Comparison of ENCODE assay signal across 8 mouse cellular contexts in genomic region chr11:111065635-111066298, GRCm38 (mm10). TPM values are rescaled to one million over a fixed set of nuclear protein-coding genes. Genes with fewer than 3 reads are reported as not detected.
DNase-seq lines count a peak whose midpoint lies in the region; ATAC-seq and TF ChIP-seq lines count a peak whose summit lies in the region.

Gene Kcnj2, plus strand, starts transcription at chr11:111066164.

- WGBS in hindbrain, embryonic 11.5 days = under 1% methylated on average over 28 of the region's 28 CpGs
- WGBS in lung, embryonic 16.5 days = under 1% methylated on average over 27 of the region's 28 CpGs
- WGBS in thymus, adult 2 months = 0% methylated on average over 28 of the region's 28 CpGs

- 0 out of 2 replicates have a peak within 1 kb of the TSS, but pooled peaks have one; percentile 13 for H3K4me3 ChIP-seq in G1E (ENCODE audit: low read depth, low read length)
- peak within 1 kb of the TSS; percentile 61 for H3K4me3 ChIP-seq in hindbrain, embryonic 11.5 days (ENCODE audit: low read depth, low read length)
- H3K4me3 ChIP-seq in lung, embryonic 16.5 days (ENCODE audit: low read length) = peak within 1 kb of the TSS; percentile 68
- peak within 1 kb of the TSS; percentile 48 for H3K4me3 ChIP-seq in thymus, adult 2 months (ENCODE audit: control insufficient read depth, insufficient read depth, low read length)

- H3K9ac ChIP-seq in hindbrain, embryonic 11.5 days (ENCODE audit: low read depth, low read length) = peak within 1 kb of the TSS; percentile 57
- H3K9ac ChIP-seq in lung, embryonic 16.5 days (ENCODE audit: low read length) = peak within 1 kb of the TSS; percentile 74

- no peaks in the 10 kb centered on the region for H3K27me3 ChIP-seq in G1E (ENCODE audit: insufficient read depth, low read length)
- 0 out of 2 replicates have a peak, but pooled peaks cover 2% of the 10 kb centered on the region for H3K27me3 ChIP-seq in hindbrain, embryonic 11.5 days (ENCODE audit: control insufficient read depth, insufficient read depth, low read length)
- peaks cover 4% of the 10 kb centered on the region; the same call in 1 of the 2 replicates for H3K27me3 ChIP-seq in lung, embryonic 16.5 days (ENCODE audit: control insufficient read depth, insufficient read depth, low read depth, low read length)
- H3K27me3 ChIP-seq in thymus, adult 2 months (ENCODE audit: control insufficient read depth, insufficient read depth, low read length) = no peaks in the 10 kb centered on the region

- peak within 1 kb of the TSS; percentile 89 for H3K4me2 ChIP-seq in hindbrain, embryonic 11.5 days (replicated peaks; ENCODE audit: low read depth, low read length)
- H3K4me2 ChIP-seq in lung, embryonic 16.5 days (ENCODE audit: low read depth, low read length) = peak within 1 kb of the TSS; percentile 92

- H3K9me3 ChIP-seq in G1E (replicated peaks) = peaks cover 26% of the 10 kb centered on the region
- H3K9me3 ChIP-seq in hindbrain, embryonic 11.5 days (ENCODE audit: control insufficient read depth, low read length) = no peaks in the 10 kb centered on the region
- H3K9me3 ChIP-seq in lung, embryonic 16.5 days (ENCODE audit: control insufficient read depth, low read length) = no peaks in the 10 kb centered on the region

- no peak for DNase-seq in G1E (ENCODE audit: low spot score)
- DNase-seq in cerebellum, adult 9-11 months = peak; percentile 59
- peak; percentile 90 to 94 for DNase-seq in frontal cortex, adult 2 months (ENCODE audit: extremely low spot score in 1 of 2, low spot score in 1 of 2)
- peak; percentile 94 for DNase-seq in hindbrain, embryonic 11.5 days (ENCODE audit: low spot score)
- DNase-seq in layer of hippocampus, adult 9-11 months = peak; percentile 96
- peak; percentile 88 for DNase-seq in ovary, adult 18-20 months (ENCODE audit: low spot score)
- peak; percentile 88 for DNase-seq in thymus, adult 2 months

- no peak for ATAC-seq in G1E (ENCODE audit: extremely low read depth, insufficient number of reproducible peaks, low FRiP score, poor library complexity, severe bottlenecking)
- peak; percentile 99 for ATAC-seq in hindbrain, embryonic 11.5 days (ENCODE audit: low FRiP score)
- peak; percentile 99 for ATAC-seq in lung, embryonic 16.5 days (ENCODE audit: low read depth)

- no peak within 1 kb of the TSS; the same call in 1 of the 2 replicates for H3K27ac ChIP-seq in hindbrain, embryonic 11.5 days (ENCODE audit: low read depth, low read length)
- H3K27ac ChIP-seq in lung, embryonic 16.5 days (ENCODE audit: low read length) = peak within 1 kb of the TSS; percentile 58
- H3K27ac ChIP-seq in thymus, adult 2 months (ENCODE audit: control insufficient read depth, insufficient read depth, low read length) = no peak within 1 kb of the TSS

- no peaks in the 10 kb centered on the region for H3K4me1 ChIP-seq in G1E (ENCODE audit: insufficient read depth, low read depth, low read length)
- no peaks in the 10 kb centered on the region for H3K4me1 ChIP-seq in hindbrain, embryonic 11.5 days (replicated peaks; ENCODE audit: control insufficient read depth, insufficient read depth, low read length)
- H3K4me1 ChIP-seq in lung, embryonic 16.5 days (replicated peaks; ENCODE audit: control insufficient read depth, insufficient read depth, low read length) = peaks cover 7% of the 10 kb centered on the region; the same call in 1 of the 2 replicates
- peaks cover 11% of the 10 kb centered on the region for H3K4me1 ChIP-seq in thymus, adult 2 months (replicated peaks; ENCODE audit: control insufficient read depth, insufficient read depth, low read length)

- H3K36me3 ChIP-seq in G1E (replicated peaks) = no peaks in the 10 kb centered on the region
- H3K36me3 ChIP-seq in hindbrain, embryonic 11.5 days (ENCODE audit: control insufficient read depth, insufficient read depth, low read length) = no peaks in the 10 kb centered on the region
- no peaks in the 10 kb centered on the region for H3K36me3 ChIP-seq in lung, embryonic 16.5 days (ENCODE audit: control insufficient read depth, insufficient read depth, low read length)
- no peaks in the 10 kb centered on the region for H3K36me3 ChIP-seq in thymus, adult 2 months (ENCODE audit: control insufficient read depth, insufficient read depth, low read length)

- TF ChIP-seq CTCF in G1E (IDR thresholded peaks at IDR 0.05; ENCODE audit: low read depth, low read length) = no peak
- no peak for TF ChIP-seq CTCF in thymus, adult 2 months (IDR thresholded peaks at IDR 0.05; ENCODE audit: borderline replicate concordance, control insufficient read depth, extremely low read depth, insufficient read depth, low read length, poor library complexity)

- TF ChIP-seq POLR2A in thymus, adult 2 months (IDR thresholded peaks at IDR 0.05; ENCODE audit: control insufficient read depth, extremely low read depth, insufficient read depth, low read length, poor library complexity) = no peak

RNA-seq across cellular contexts. Expression of gene Kcnj2, which starts in this region (rescaled TPM):
- total RNA-seq in G1E (2014; fragmentation: Nextera tagmentation) (not detected in 2 replicates), G1E (2017) (under 0.01 TPM in 2 replicates)
- not detected in 2 replicates for polyA plus RNA-seq in G1E (2012)
- 9.9 and 10.0 TPM in 2 replicates for polyA plus RNA-seq in frontal cortex, adult 2 months (2012; rRNA removed)
- 0.39 and 0.40 TPM in 2 replicates for polyA plus RNA-seq in hindbrain, embryonic 11.5 days (2014; fragmentation: Nextera tagmentation; extraction: Ambion mirVana)
- polyA plus RNA-seq in lung, embryonic 16.5 days (2015; fragmentation: Nextera tagmentation; extraction: Ambion mirVana) = 2.0 and 2.2 TPM in 2 replicates
- polyA plus RNA-seq in thymus, adult 2 months (2012; rRNA removed) = 0.57 and 1.0 TPM in 2 replicates

Comparison
In these comparisons a context has a peak if more than half of its experiments do, and no peak if none do; other contexts are left out.
1. Peak in DNase-seq, ATAC-seq, H3K4me3 ChIP-seq, H3K9ac ChIP-seq and H3K4me2 ChIP-seq in hindbrain, embryonic 11.5 days; RNA of the gene not detected or under 1 TPM.
2. H3K4me3 ChIP-seq: peak in every context shown above with its lines; median percentile 68 in lung, embryonic 16.5 days; 61 in hindbrain, embryonic 11.5 days; 48 in thymus, adult 2 months; 13 in G1E.